Mouse (Mus musculus): ENCODE measurements around the gene Gm44503. TPM values are rescaled to one million over a fixed set of nuclear protein-coding genes. Genes with fewer than 3 reads are reported as not detected.

Gm44503 gene
- polyA plus RNA-seq, 1 experiment from 2014 or later = not detected

DNA sequence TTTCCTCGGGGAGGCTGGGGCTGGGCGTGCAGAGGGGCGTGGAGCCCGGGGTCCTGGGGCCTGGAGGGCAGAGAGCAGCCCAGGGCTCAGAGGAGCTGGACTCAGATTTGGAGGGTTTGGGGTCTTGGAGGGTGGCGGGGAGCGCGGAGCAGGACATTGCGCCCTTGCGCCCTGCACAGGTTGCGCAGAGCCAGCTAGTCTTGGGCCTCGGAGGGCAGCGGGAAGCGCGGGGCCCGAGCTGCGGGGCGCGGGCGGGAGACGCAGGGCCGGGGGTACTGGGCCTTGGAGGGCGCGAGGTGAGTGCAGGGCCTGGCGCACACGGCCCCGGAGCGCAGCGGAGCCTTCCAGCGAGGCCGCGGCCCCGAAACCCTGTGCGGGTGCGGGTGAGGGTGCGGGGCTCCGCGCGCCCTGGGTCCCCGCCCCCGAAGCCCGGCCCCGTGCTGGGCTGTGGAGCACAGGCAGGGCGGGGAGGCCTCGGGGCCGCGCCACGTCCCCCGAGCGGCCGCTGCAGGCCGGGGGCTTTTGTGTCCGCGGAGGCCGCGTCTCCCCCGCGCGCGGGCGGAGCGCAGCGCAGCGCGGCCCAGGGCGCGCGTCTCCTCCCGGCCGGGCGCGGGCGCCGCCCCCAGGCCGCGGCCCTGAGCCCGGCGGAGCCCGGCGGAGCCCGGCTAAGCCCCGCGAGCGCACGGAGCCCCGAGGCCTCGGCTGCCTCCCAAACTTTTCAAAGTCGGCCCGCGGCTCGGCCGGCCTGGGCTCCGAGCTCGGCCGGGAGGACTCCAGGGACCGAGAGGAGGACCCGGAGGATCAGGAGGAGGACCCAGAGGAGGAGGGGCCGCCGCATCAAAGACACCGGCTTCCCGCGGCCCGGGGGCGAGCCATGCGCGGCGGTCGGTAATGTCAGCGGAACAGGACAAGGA lies 33.4 kb upstream of the Gm44503 start, which contains the start of gene Pygo1:
Gene Pygo1, plus strand, starts transcription at position 625 of the 914 bp plus-strand sequence.
- ATAC-seq (ENCODE audit: low FRiP score, low TSS enrichment) (peak; percentile 77), DNase-seq (ENCODE audit: low spot score) (peak; percentile 34)
- peak within 1 kb of the TSS; percentile 84 for H3K9ac ChIP-seq (ENCODE audit: low read length)
- TF ChIP-seq CTCF (IDR thresholded peaks at IDR 0.05; ENCODE audit: low read depth) (no peak), EP300 (optimal IDR thresholded peaks at IDR 0.05) (no peak)
- H3K36me3 ChIP-seq (ENCODE audit: control insufficient read depth, insufficient read depth, low read length) = no peaks in the 10 kb centered on the region
- WGBS = under 1% methylated on average over 88 of the region's 108 CpGs
- peak within 1 kb of the TSS; percentile 68 for H3K4me3 ChIP-seq (ENCODE audit: low read depth, low read length)
- no peaks in the 10 kb centered on the region for H3K9me3 ChIP-seq (ENCODE audit: control insufficient read depth, low read length)
- no peaks in the 10 kb centered on the region for H3K27me3 ChIP-seq (ENCODE audit: control insufficient read depth, insufficient read depth, low read length)
- H3K4me1 ChIP-seq (replicated peaks; ENCODE audit: control insufficient read depth, insufficient read depth) = no peaks in the 10 kb centered on the region
- peak within 1 kb of the TSS; percentile 86 for H3K27ac ChIP-seq (replicated peaks)
- H3K4me2 ChIP-seq (replicated peaks; ENCODE audit: low read depth) = peak within 1 kb of the TSS; percentile 85

DNA sequence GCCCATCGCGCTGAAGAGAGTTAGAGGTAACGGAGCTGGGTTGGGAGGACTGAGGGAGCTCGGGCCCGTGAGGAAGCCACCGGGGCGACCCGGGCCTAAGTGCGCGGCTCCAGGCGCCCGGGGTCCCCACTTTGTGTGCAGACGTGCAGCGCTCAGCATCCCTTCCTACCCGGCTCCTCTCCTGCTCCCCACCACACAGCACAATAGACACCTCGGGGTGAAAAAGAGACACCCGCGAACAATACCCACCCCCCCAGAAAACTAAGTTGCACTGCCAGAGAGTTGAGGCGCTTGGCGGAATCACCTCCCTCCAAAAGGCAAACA lies 32.8 kb upstream of the Gm44503 start:
- Histone ChIP-seq H3K36me3 (ENCODE audit: control insufficient read depth, insufficient read depth, low read length) (no peaks in the 10 kb centered on the region), H3K4me1 (replicated peaks; ENCODE audit: control insufficient read depth, insufficient read depth) (no peaks in the 10 kb centered on the region), H3K4me3 (ENCODE audit: low read depth, low read length) (peak overlapping the region; percentile 68), H3K9me3 (ENCODE audit: control insufficient read depth, low read length) (no peaks in the 10 kb centered on the region), H3K27me3 (ENCODE audit: control insufficient read depth, insufficient read depth, low read length) (no peaks in the 10 kb centered on the region), H3K27ac (replicated peaks) (peak overlapping the region; percentile 86), H3K4me2 (replicated peaks; ENCODE audit: low read depth) (peak overlapping the region; percentile 85), H3K9ac (ENCODE audit: low read length) (peak overlapping the region; percentile 84)
- no peak for DNase-seq (ENCODE audit: low spot score)
- TF ChIP-seq CTCF (IDR thresholded peaks at IDR 0.05; ENCODE audit: low read depth) (no peak), EP300 (optimal IDR thresholded peaks at IDR 0.05) (no peak)
- ATAC-seq (ENCODE audit: low FRiP score, low TSS enrichment) = no peak
- 1% methylated on average over 20 of the region's 20 CpGs for WGBS

- H3K4me3 ChIP-seq (ENCODE audit: low read depth, low read length) = no peak overlapping the region
- no peaks in the 10 kb centered on the region for H3K27me3 ChIP-seq (ENCODE audit: control insufficient read depth, insufficient read depth, low read length)
- H3K27ac ChIP-seq (replicated peaks) = no peak overlapping the region
- no peaks in the 10 kb centered on the region for H3K4me1 ChIP-seq (replicated peaks; ENCODE audit: control insufficient read depth, insufficient read depth)
- H3K9me3 ChIP-seq (ENCODE audit: control insufficient read depth, low read length) = no peaks in the 10 kb centered on the region
- DNase-seq (ENCODE audit: low spot score) (no peak), ATAC-seq (ENCODE audit: low FRiP score, low TSS enrichment) (no peak)
- no peak for TF ChIP-seq CTCF (IDR thresholded peaks at IDR 0.05; ENCODE audit: low read depth)
- no peak for TF ChIP-seq EP300 (optimal IDR thresholded peaks at IDR 0.05)
- H3K4me2 ChIP-seq (replicated peaks; ENCODE audit: low read depth) = no peak overlapping the region
- H3K36me3 ChIP-seq (ENCODE audit: control insufficient read depth, insufficient read depth, low read length) = no peaks in the 10 kb centered on the region
- 75% methylated on average over 13 of the region's 13 CpGs for WGBS
- no peak overlapping the region for H3K9ac ChIP-seq (ENCODE audit: low read length)
These were observed 27.4 kb upstream of the Gm44503 start for GRCm38 (mm10) chr9:72931166-72931790.

DNA sequence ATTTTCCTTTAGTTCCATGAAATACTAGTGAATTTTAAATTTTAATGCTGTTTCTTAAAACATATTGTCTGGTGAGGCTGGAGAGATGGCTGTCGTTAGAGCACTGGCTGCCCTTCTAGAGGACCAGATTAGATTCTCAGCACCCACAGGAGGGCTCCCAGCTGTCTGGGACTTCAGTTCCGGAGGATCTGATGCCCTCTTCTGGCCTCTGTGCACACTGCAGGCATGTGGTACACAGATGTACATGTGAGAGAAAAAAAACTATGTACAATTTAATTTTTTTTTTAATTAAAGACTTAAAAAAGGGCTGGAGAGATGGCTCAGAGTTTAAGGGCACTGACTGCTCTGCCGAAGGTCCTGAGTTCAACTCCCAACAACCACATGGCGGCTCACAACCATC lies 23.3 kb upstream of the Gm44503 start:
- whole genome bisulfite sequencing = 84% methylated on average over 4 of the region's 4 CpGs
- no peaks in the 10 kb centered on the region for H3K36me3 ChIP-seq (ENCODE audit: control insufficient read depth, insufficient read depth, low read length)

DNA sequence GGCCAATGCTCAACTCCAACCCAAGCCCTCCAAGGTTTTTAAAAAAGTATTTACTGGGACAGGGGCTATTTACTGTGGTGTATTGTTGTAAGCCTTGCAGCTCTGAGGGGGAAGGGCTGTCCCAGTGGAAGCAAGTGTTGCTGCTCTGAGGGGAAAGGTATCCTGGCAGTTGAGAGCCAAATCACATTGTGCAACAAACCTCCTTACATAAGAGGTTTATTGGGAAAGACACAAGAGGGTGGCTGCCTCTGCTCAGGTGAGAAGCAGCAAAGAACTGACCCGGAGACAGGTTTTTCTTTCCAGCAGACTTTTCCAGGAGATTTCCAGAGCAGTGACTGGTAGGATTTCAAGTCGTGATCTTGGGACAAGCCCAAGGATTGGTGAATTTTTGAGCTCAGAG lies 22.4 kb upstream of the Gm44503 start:
- TF ChIP-seq CTCF (IDR thresholded peaks at IDR 0.05; ENCODE audit: low read depth) (no peak), EP300 (optimal IDR thresholded peaks at IDR 0.05) (no peak)
- ATAC-seq (ENCODE audit: low FRiP score, low TSS enrichment) (no peak), DNase-seq (ENCODE audit: low spot score) (no peak)
- WGBS = 76% methylated on average over 2 of the region's 2 CpGs
- Histone ChIP-seq H3K27ac (replicated peaks) (no peak overlapping the region), H3K4me1 (replicated peaks; ENCODE audit: control insufficient read depth, insufficient read depth) (no peaks in the 10 kb centered on the region), H3K4me3 (ENCODE audit: low read depth, low read length) (no peak overlapping the region), H3K9ac (ENCODE audit: low read length) (no peak overlapping the region), H3K9me3 (ENCODE audit: control insufficient read depth, low read length) (no peaks in the 10 kb centered on the region), H3K36me3 (ENCODE audit: control insufficient read depth, insufficient read depth, low read length) (no peaks in the 10 kb centered on the region), H3K27me3 (ENCODE audit: control insufficient read depth, insufficient read depth, low read length) (no peaks in the 10 kb centered on the region), H3K4me2 (replicated peaks; ENCODE audit: low read depth) (no peak overlapping the region)

More for the DNA sequence above, 23.3 kb upstream of the Gm44503 start:
- no peak overlapping the region for H3K4me3 ChIP-seq (ENCODE audit: low read depth, low read length)
- H3K27me3 ChIP-seq (ENCODE audit: control insufficient read depth, insufficient read depth, low read length) = no peaks in the 10 kb centered on the region
- H3K27ac ChIP-seq (replicated peaks) = no peak overlapping the region
- H3K9me3 ChIP-seq (ENCODE audit: control insufficient read depth, low read length) = no peaks in the 10 kb centered on the region
- ATAC-seq (ENCODE audit: low FRiP score, low TSS enrichment) (no peak), DNase-seq (ENCODE audit: low spot score) (no peak)
- H3K4me1 ChIP-seq (replicated peaks; ENCODE audit: control insufficient read depth, insufficient read depth) = no peaks in the 10 kb centered on the region
- no peak overlapping the region for H3K4me2 ChIP-seq (replicated peaks; ENCODE audit: low read depth)
- no peak overlapping the region for H3K9ac ChIP-seq (ENCODE audit: low read length)
- TF ChIP-seq CTCF (IDR thresholded peaks at IDR 0.05; ENCODE audit: low read depth) (peak; percentile 29), EP300 (optimal IDR thresholded peaks at IDR 0.05) (no peak)

- WGBS = 61% methylated on average over 3 of the region's 3 CpGs
- Histone ChIP-seq H3K4me2 (replicated peaks; ENCODE audit: low read depth) (no peak overlapping the region), H3K27ac (replicated peaks) (no peak overlapping the region), H3K4me3 (ENCODE audit: low read depth, low read length) (no peak overlapping the region), H3K27me3 (ENCODE audit: control insufficient read depth, insufficient read depth, low read length) (no peaks in the 10 kb centered on the region), H3K9me3 (ENCODE audit: control insufficient read depth, low read length) (no peaks in the 10 kb centered on the region), H3K9ac (ENCODE audit: low read length) (no peak overlapping the region), H3K36me3 (ENCODE audit: control insufficient read depth, insufficient read depth, low read length) (0 out of 2 replicates have a peak, but pooled peaks cover 4% of the 10 kb centered on the region), H3K4me1 (replicated peaks; ENCODE audit: control insufficient read depth, insufficient read depth) (no peaks in the 10 kb centered on the region)
- no peak for ATAC-seq (ENCODE audit: low FRiP score, low TSS enrichment)
- DNase-seq (ENCODE audit: low spot score) = no peak
- peak; percentile 48 for TF ChIP-seq CTCF (IDR thresholded peaks at IDR 0.05; ENCODE audit: low read depth)
- no peak for TF ChIP-seq EP300 (optimal IDR thresholded peaks at IDR 0.05)
These were observed 15.2 kb upstream of the Gm44503 start for GRCm38 (mm10) chr9:72943424-72943823.
